Mouse (Mus musculus) spleen, adult 18-20 months (tissue): ENCODE measurements around the gene Tspo.
A peak's percentile ranks its signal among the peaks of the same experiment; 100 is the strongest.

Source experiments
- DNase-seq, 2 experiments: peaks; one replicate each; pipeline ENCODE4 v3.0.0; 2022; ENCODE audit warnings: mixed read lengths in 2 of 2

Gene Tspo

GRCm38 (mm10) chr15:83546029-83546428, 17.4 kb upstream of the Tspo start:
- no peak for DNase-seq

- DNase-seq, result no peak
Measured at GRCm38 (mm10) chr15:83547144-83547543, 16.2 kb upstream of the Tspo start.

GRCm38 (mm10) chr15:83550137-83550536, 13.3 kb upstream of the Tspo start:
- DNase-seq, result no peak

- no peak for DNase-seq
Measured at GRCm38 (mm10) chr15:83553831-83554230, 9.6 kb upstream of the Tspo start.

GRCm38 (mm10) chr15:83555161-83555974, 8.0 kb upstream of the Tspo start:
- peak; percentile 76 to 84 for DNase-seq

GRCm38 (mm10) chr15:83560941-83561477, 2.4 kb upstream of the Tspo start:
- no peak for DNase-seq

GRCm38 (mm10) chr15:83562626-83563270, 644 bp upstream of the Tspo start:
- peak; percentile 69 to 72 for DNase-seq

- DNase-seq, result peak; percentile 22 to 53
Measured at GRCm38 (mm10) chr15:83563857-83564651, 662 bp downstream of the Tspo start.

GRCm38 (mm10) chr15:83565434-83565833, 2.0 kb downstream of the Tspo start:
- no peak for DNase-seq

GRCm38 (mm10) chr15:83566006-83566405, 2.6 kb downstream of the Tspo start:
- no peak for DNase-seq

GRCm38 (mm10) chr15:83567728-83568127, 4.3 kb downstream of the Tspo start:
- no peak for DNase-seq

- no peak for DNase-seq
Measured at GRCm38 (mm10) chr15:83568544-83568943, 5.2 kb downstream of the Tspo start.

- no peak for DNase-seq
Measured at GRCm38 (mm10) chr15:83569682-83570081, 6.3 kb downstream of the Tspo start.

- no peak for DNase-seq
Measured at GRCm38 (mm10) chr15:83570641-83571040, 7.2 kb downstream of the Tspo start.

- DNase-seq, result no peak
Measured at GRCm38 (mm10) chr15:83571636-83572035, 8.2 kb downstream of the Tspo start.

- DNase-seq, result no peak
Measured at GRCm38 (mm10) chr15:83572132-83572531, 8.7 kb downstream of the Tspo start.

- no peak for DNase-seq
Measured at GRCm38 (mm10) chr15:83573606-83574005, 10.2 kb downstream of the Tspo start.

GRCm38 (mm10) chr15:83574731-83575351, 11.4 kb downstream of the Tspo start:
- no peak for DNase-seq

GRCm38 (mm10) chr15:83575543-83575942, 12.2 kb downstream of the Tspo start:
- no peak for DNase-seq

GRCm38 (mm10) chr15:83576651-83577050, 13.3 kb downstream of the Tspo start:
- DNase-seq, result no peak

- DNase-seq, result no peak
Measured at GRCm38 (mm10) chr15:83582931-83583330, 19.5 kb downstream of the Tspo start.

- peak in 1 of 2 experiments; percentile 49 for DNase-seq
Measured at GRCm38 (mm10) chr15:83583419-83584156, 20.2 kb downstream of the Tspo start.
